Mouse (Mus musculus) adrenal gland, adult 8-10 months (tissue): ENCODE measurements around the gene Ryr2. TPM values are rescaled to one million over a fixed set of nuclear protein-coding genes. Genes with fewer than 3 reads are reported as not detected.
"Not testable (repeated sequence)": the region's sequence is repeated elsewhere in the genome, so short reads cannot be mapped to it uniquely, and the experiment has no call there.

Source experiments
- DNase-seq: peaks from one replicate; pipeline ENCODE4 v3.0.0; 2022
- total RNA-seq, 4 experiments: library from RNA; stranded (reverse); gene quantifications; 2 replicates each; pipeline ENCODE4 v1.2.4; 2022

Gene Ryr2
- total RNA-seq, 4 experiments from 2014 or later, result 12.9 to 33.9 (median 20.0) TPM

- no peak for DNase-seq
Measured at GRCm38 (mm10) chr13:11763104-11763503, 343.6 kb downstream of the Ryr2 start.

GRCm38 (mm10) chr13:11757894-11758293 lies 348.9 kb downstream of the Ryr2 start:
- DNase-seq, result no peak

GRCm38 (mm10) chr13:11745479-11745878 lies 361.3 kb downstream of the Ryr2 start:
- no peak for DNase-seq

- DNase-seq, result no peak
Measured at GRCm38 (mm10) chr13:11738211-11738610, 368.5 kb downstream of the Ryr2 start.

- no peak for DNase-seq
Measured at GRCm38 (mm10) chr13:11716216-11716615, 390.5 kb downstream of the Ryr2 start.

- no peak for DNase-seq
Measured at GRCm38 (mm10) chr13:11709708-11710471, 396.9 kb downstream of the Ryr2 start.

GRCm38 (mm10) chr13:11701721-11702120 lies 405.0 kb downstream of the Ryr2 start:
- peak; percentile 9 for DNase-seq

- DNase-seq, result no peak
Measured at GRCm38 (mm10) chr13:11696496-11696895, 410.2 kb downstream of the Ryr2 start.

GRCm38 (mm10) chr13:11681802-11682201 lies 424.9 kb downstream of the Ryr2 start:
- no peak for DNase-seq

- no peak for DNase-seq
Measured at GRCm38 (mm10) chr13:11662815-11663214, 443.9 kb downstream of the Ryr2 start.

GRCm38 (mm10) chr13:11644846-11645245 lies 461.9 kb downstream of the Ryr2 start:
- no peak for DNase-seq

GRCm38 (mm10) chr13:11636383-11636782 lies 470.4 kb downstream of the Ryr2 start:
- DNase-seq, result no peak

- DNase-seq, result no peak
Measured at GRCm38 (mm10) chr13:11624513-11624912, 482.2 kb downstream of the Ryr2 start.

GRCm38 (mm10) chr13:11595431-11595830 lies 511.3 kb downstream of the Ryr2 start:
- no peak for DNase-seq

- no peak for DNase-seq
Measured at GRCm38 (mm10) chr13:11585283-11585682, 521.5 kb downstream of the Ryr2 start.

GRCm38 (mm10) chr13:11572552-11572951 lies 534.2 kb downstream of the Ryr2 start:
- DNase-seq, result no peak

GRCm38 (mm10) chr13:11567376-11567775 lies 539.4 kb downstream of the Ryr2 start:
- no peak for DNase-seq

- peak; percentile 10 for DNase-seq
Measured at GRCm38 (mm10) chr13:11566486-11566885, 540.3 kb downstream of the Ryr2 start.

GRCm38 (mm10) chr13:11563224-11564024 lies 543.3 kb downstream of the Ryr2 start:
- DNase-seq, result peak; percentile 30

- no peak for DNase-seq
Measured at GRCm38 (mm10) chr13:11549644-11550043, 557.1 kb downstream of the Ryr2 start.

- not testable (repeated sequence) for DNase-seq
Measured at GRCm38 (mm10) chr13:11549136-11549535, 557.6 kb downstream of the Ryr2 start.

GRCm38 (mm10) chr13:11545841-11546240 lies 560.9 kb downstream of the Ryr2 start:
- DNase-seq, result no peak

- no peak for DNase-seq
Measured at GRCm38 (mm10) chr13:11542546-11542945, 564.2 kb downstream of the Ryr2 start.

GRCm38 (mm10) chr13:11536851-11537250 lies 569.9 kb downstream of the Ryr2 start:
- DNase-seq, result no peak
